Comparison of ENCODE assay signal across 8 mouse cellular contexts in the genomic region with DNA sequence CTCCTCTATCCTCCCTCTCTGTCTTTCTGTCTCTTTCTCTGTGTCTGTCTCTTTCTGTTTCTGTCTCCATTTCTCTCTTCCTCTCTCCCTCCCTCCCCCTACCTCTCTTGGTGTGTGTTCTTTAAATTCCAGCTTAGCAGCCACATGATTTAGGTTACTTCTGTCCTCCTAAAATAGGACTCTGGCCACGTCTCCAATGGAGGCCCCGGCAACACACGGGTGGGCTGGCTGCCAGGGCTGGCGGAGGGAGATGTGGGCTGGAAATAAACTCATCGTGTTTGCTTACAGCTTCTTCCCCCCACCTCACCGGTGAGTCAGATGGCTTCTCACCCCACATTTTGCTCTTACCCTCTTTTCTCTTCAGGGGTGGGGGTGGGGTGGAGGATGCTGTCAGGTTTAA.
DNase-seq lines count a peak whose midpoint lies in the region; ATAC-seq and TF ChIP-seq lines count a peak whose summit lies in the region.

No protein-coding gene starts in this region.

- DNase-seq in lung, postnatal 25 days (ENCODE audit: low spot score): no peak
- DNase-seq in cerebellum, postnatal 36 days: peak; percentile 65 to 67
- DNase-seq in gastrocnemius, postnatal 4 days (ENCODE audit: low spot score in 2 of 2): peak; percentile 54 to 80
- DNase-seq in kidney, adult 2 months: peak; percentile 20
- DNase-seq in skeletal muscle tissue, adult 2 months (ENCODE audit: low read depth, low spot score): peak; percentile 94
- DNase-seq in natural killer cell, adult 2 months (ENCODE audit: low spot score in 2 of 2): no peak

- no peaks in the 10 kb centered on the region for H3K27me3 ChIP-seq in lung, embryonic 15.5 days
- H3K27me3 ChIP-seq in kidney, adult 2 months (replicated peaks; ENCODE audit: control insufficient read depth, insufficient read depth, low read length): no peaks in the 10 kb centered on the region
- H3K27me3 ChIP-seq in limb, embryonic 12.5 days: no peaks in the 10 kb centered on the region

- no peak overlapping the region for H3K4me3 ChIP-seq in lung, embryonic 15.5 days
- no peak overlapping the region for H3K4me3 ChIP-seq in kidney, adult 2 months (ENCODE audit: insufficient read depth, low read depth, low read length)
- no peak overlapping the region for H3K4me3 ChIP-seq in limb, embryonic 12.5 days (replicated peaks)

- no peaks in the 10 kb centered on the region for H3K9me3 ChIP-seq in lung, embryonic 15.5 days
- H3K9me3 ChIP-seq in limb, embryonic 12.5 days: no peaks in the 10 kb centered on the region

- no peak for TF ChIP-seq POLR2A in kidney, adult 2 months (IDR thresholded peaks at IDR 0.05; ENCODE audit: low read depth, low read length)

- peaks cover 21% of the 10 kb centered on the region for H3K4me1 ChIP-seq in lung, embryonic 15.5 days
- no peaks in the 10 kb centered on the region; the same call in 1 of the 2 replicates for H3K4me1 ChIP-seq in kidney, adult 2 months (ENCODE audit: control insufficient read depth, insufficient read depth, low read length)
- peaks cover 23% of the 10 kb centered on the region for H3K4me1 ChIP-seq in limb, embryonic 12.5 days (replicated peaks)

- peak; percentile 29; the same call in 1 of the 2 replicates for ATAC-seq in lung, embryonic 15.5 days (ENCODE audit: borderline replicate concordance, extremely low read depth, low FRiP score, low TSS enrichment)
- 0 out of 2 replicates have a peak, but pooled peaks have one; percentile 33 for ATAC-seq in limb, embryonic 12.5 days (ENCODE audit: insufficient number of reproducible peaks, insufficient read depth, low FRiP score, low TSS enrichment, low read depth)

- H3K9ac ChIP-seq in lung, embryonic 15.5 days: no peak overlapping the region
- H3K9ac ChIP-seq in limb, embryonic 12.5 days (replicated peaks): no peak overlapping the region

- no peak overlapping the region for H3K27ac ChIP-seq in lung, embryonic 15.5 days
- no peak overlapping the region for H3K27ac ChIP-seq in kidney, adult 2 months (ENCODE audit: insufficient read depth, low read depth, low read length)
- H3K27ac ChIP-seq in limb, embryonic 12.5 days: peak overlapping the region; percentile 87

- 2% methylated on average over 6 of the region's 6 CpGs for WGBS in lung, embryonic 15.5 days
- 11% methylated on average over 6 of the region's 6 CpGs for WGBS in kidney, adult 2 months
- WGBS in limb, embryonic 12.5 days: 20% methylated on average over 6 of the region's 6 CpGs

- no peaks in the 10 kb centered on the region for H3K36me3 ChIP-seq in lung, embryonic 15.5 days
- no peaks in the 10 kb centered on the region for H3K36me3 ChIP-seq in kidney, adult 2 months (ENCODE audit: control insufficient read depth, insufficient read depth, low read length)
- no peaks in the 10 kb centered on the region for H3K36me3 ChIP-seq in limb, embryonic 12.5 days

- TF ChIP-seq CTCF in kidney, adult 2 months (conservative IDR thresholded peaks at IDR 0.05; ENCODE audit: insufficient read depth, insufficient read length, low read depth, low read length): no peak

- H3K4me2 ChIP-seq in lung, embryonic 15.5 days: peak overlapping the region; percentile 17; the same call in 1 of the 2 replicates
- H3K4me2 ChIP-seq in limb, embryonic 12.5 days: peak overlapping the region; percentile 35

Comparison
In these comparisons a context has a peak if more than half of its experiments do, and no peak if none do; other contexts are left out.
1. DNase-seq: peak in cerebellum, postnatal 36 days (2 of 2), gastrocnemius, postnatal 4 days (2 of 2), kidney, adult 2 months (single experiment) and skeletal muscle tissue, adult 2 months (single experiment); none in lung, postnatal 25 days (single experiment) and natural killer cell, adult 2 months (0 of 2).